In the genomic region with DNA sequence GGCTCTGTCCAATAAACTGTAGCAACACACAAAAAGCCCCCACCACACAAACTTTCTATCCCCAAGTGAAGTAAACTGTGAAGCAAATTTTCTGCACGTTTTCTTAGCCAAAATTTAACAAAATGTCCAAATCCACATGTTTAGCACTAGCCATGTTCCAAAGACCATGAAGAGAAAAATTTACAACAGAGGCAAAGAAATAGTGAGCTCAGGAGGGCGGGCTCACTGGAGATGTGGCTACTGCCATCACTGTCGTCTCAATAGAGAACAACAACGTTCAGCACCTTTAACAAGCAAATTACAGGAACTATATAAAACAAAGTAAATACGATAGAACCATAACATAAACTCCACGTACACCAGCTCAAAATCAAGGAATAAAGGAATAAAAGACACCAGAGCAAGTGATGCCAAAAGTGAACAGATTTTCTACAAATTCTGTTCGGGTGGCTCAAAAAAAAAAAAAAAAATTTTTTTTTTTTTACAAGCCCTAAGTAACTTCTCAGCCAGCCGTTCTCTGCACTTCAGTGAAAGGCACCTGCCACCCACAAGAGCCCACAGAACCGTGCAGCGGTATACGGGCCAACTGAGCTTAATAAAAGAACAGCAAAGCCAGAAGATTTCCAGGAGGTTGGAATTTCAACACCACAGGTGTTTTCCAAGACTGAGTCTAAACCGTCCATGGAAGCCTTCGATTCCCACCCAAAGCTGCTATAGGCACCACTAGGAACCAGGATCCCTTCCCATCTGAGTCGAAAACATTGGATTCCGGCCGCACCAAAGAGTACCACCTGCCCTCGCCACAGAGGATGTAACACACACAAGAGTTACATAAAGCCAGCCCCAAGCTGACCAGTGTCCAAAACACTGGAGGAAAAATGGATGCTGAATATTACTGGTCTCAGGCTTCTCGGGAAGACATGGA, we compare ENCODE assay signal across 8 mouse cellular contexts. TPM values are rescaled to one million over a fixed set of nuclear protein-coding genes. Genes with fewer than 3 reads are reported as not detected.
DNase-seq lines count a peak whose midpoint lies in the region; ATAC-seq and TF ChIP-seq lines count a peak whose summit lies in the region.

No protein-coding gene starts in this region.

- DNase-seq in cerebellum, adult 18-20 months = peak; percentile 35 to 72
- no peak for DNase-seq in cerebellum, postnatal 4 days (ENCODE audit: low spot score in 2 of 2)
- DNase-seq in liver, embryonic 14.5 days (ENCODE audit: low read depth in 3 of 3, low spot score in 3 of 3) = no peak
- DNase-seq in spleen, postnatal 14 days (ENCODE audit: low spot score in 2 of 2) = no peak
- no peak for DNase-seq in urinary bladder, postnatal 14 days (ENCODE audit: low spot score)
- DNase-seq in ovary, postnatal 14 days (ENCODE audit: low spot score) = no peak

- WGBS in heart, embryonic 16.5 days = 22% methylated on average over 18 of the region's 18 CpGs
- WGBS in liver, embryonic 14.5 days (ENCODE audit: insufficient replicate concordance) = 29% methylated on average over 18 of the region's 18 CpGs

- no peak for TF ChIP-seq POLR2A in bone marrow macrophage, adult 2 months (IDR thresholded peaks at IDR 0.05; ENCODE audit: borderline replicate concordance, low read depth, low read length)

- peak overlapping the region; percentile 99 for H3K9ac ChIP-seq in heart, embryonic 16.5 days (ENCODE audit: low read length)
- H3K9ac ChIP-seq in liver, embryonic 14.5 days (replicated peaks) = peak overlapping the region; percentile 100

- TF ChIP-seq CTCF in bone marrow macrophage, adult 2 months (IDR thresholded peaks at IDR 0.05; ENCODE audit: low read depth, low read length) = no peak
- TF ChIP-seq CTCF in liver, embryonic 14.5 days (IDR thresholded peaks at IDR 0.05; ENCODE audit: low read depth) = no peak

- no peaks in the 10 kb centered on the region for H3K9me3 ChIP-seq in heart, embryonic 16.5 days (replicated peaks; ENCODE audit: control insufficient read depth, low read length)
- H3K9me3 ChIP-seq in liver, embryonic 14.5 days (ENCODE audit: control insufficient read depth, low read length) = no peaks in the 10 kb centered on the region

- H3K4me1 ChIP-seq in bone marrow macrophage, adult 2 months (ENCODE audit: control insufficient read depth, insufficient read depth, low read length) = peaks cover 23% of the 10 kb centered on the region
- H3K4me1 ChIP-seq in heart, embryonic 16.5 days (ENCODE audit: control insufficient read depth, insufficient read depth, low read length) = peaks cover 47% of the 10 kb centered on the region
- H3K4me1 ChIP-seq in liver, embryonic 14.5 days (replicated peaks; ENCODE audit: control insufficient read depth in 2 of 2, insufficient read depth in 2 of 2, low read length in 1 of 2) = peaks cover 36 to 38% of the 10 kb centered on the region in 2 experiments

- no peaks in the 10 kb centered on the region for H3K27me3 ChIP-seq in heart, embryonic 16.5 days (ENCODE audit: control insufficient read depth, insufficient read depth, low read length)
- H3K27me3 ChIP-seq in liver, embryonic 14.5 days (ENCODE audit: control insufficient read depth, insufficient read depth, low read length) = no peaks in the 10 kb centered on the region

- no peak for ATAC-seq in heart, embryonic 16.5 days (replicated peaks; ENCODE audit: extremely low read depth, insufficient read depth, low FRiP score)
- no peak for ATAC-seq in liver, embryonic 14.5 days (ENCODE audit: insufficient read depth)

- peak overlapping the region; percentile 86 for H3K4me2 ChIP-seq in heart, embryonic 16.5 days (ENCODE audit: low read depth, low read length)
- peak overlapping the region; percentile 88 for H3K4me2 ChIP-seq in liver, embryonic 14.5 days (ENCODE audit: low read depth)

- H3K27ac ChIP-seq in bone marrow macrophage, adult 2 months (ENCODE audit: insufficient read depth, low read depth, low read length) = no peak overlapping the region
- H3K27ac ChIP-seq in heart, embryonic 16.5 days (ENCODE audit: low read length) = peak overlapping the region; percentile 100
- peak overlapping the region; percentile 97; the same call in 1 of the 2 replicates for H3K27ac ChIP-seq in liver, embryonic 14.5 days

- no peaks in the 10 kb centered on the region for H3K36me3 ChIP-seq in heart, embryonic 16.5 days (ENCODE audit: control insufficient read depth, insufficient read depth)
- H3K36me3 ChIP-seq in liver, embryonic 14.5 days (replicated peaks; ENCODE audit: control insufficient read depth, insufficient read depth, low read depth) = peaks cover 5% of the 10 kb centered on the region; the same call in 1 of the 2 replicates

- peak overlapping the region; percentile 75 for H3K4me3 ChIP-seq in bone marrow macrophage, adult 2 months (ENCODE audit: insufficient read depth, low read length)
- peak overlapping the region; percentile 96 for H3K4me3 ChIP-seq in heart, embryonic 16.5 days (ENCODE audit: low read length)
- peak overlapping the region; percentile 85 to 94 for H3K4me3 ChIP-seq in liver, embryonic 14.5 days (ENCODE audit: insufficient read depth in 1 of 2, low read depth in 2 of 2, low read length in 2 of 2)

- TF ChIP-seq EP300 in liver, embryonic 14.5 days (IDR thresholded peaks at IDR 0.05; ENCODE audit: low read depth) = no peak

RNA-seq across cellular contexts. Expression of gene Arhgap21, which starts 2.2 kb away (rescaled TPM):
- 14.7 and 22.7 TPM in 2 replicates for polyA plus RNA-seq in bone marrow macrophage, adult 2 months (2012; ENCODE audit: insufficient read depth, insufficient read length, missing spikeins)
- 14.8 and 18.6 TPM in 2 replicates for polyA plus RNA-seq in heart, embryonic 16.5 days (2015; fragmentation: Nextera tagmentation; extraction: Ambion mirVana)
- polyA plus RNA-seq in liver, embryonic 14.5 days (2012; rRNA removed) = 6.7 and 10.9 TPM in 2 replicates
- polyA plus RNA-seq in liver, embryonic 14.5 days (2014; fragmentation: Nextera tagmentation; extraction: Ambion mirVana) = 8.4 and 9.0 TPM in 2 replicates

Comparison
In these comparisons a context has a peak if more than half of its experiments do, and no peak if none do; other contexts are left out.
1. DNase-seq: peak in cerebellum, adult 18-20 months (2 of 2); none in cerebellum, postnatal 4 days (0 of 2), liver, embryonic 14.5 days (0 of 3), spleen, postnatal 14 days (0 of 2), urinary bladder, postnatal 14 days (single experiment) and ovary, postnatal 14 days (single experiment).
2. Peak in every context shown above with its lines, with median percentiles within 50 percentile points of each other: H3K4me3 ChIP-seq.